Mouse (Mus musculus): ENCODE measurements at regions not wholly inside any gene's neighbourhood (a gene's known extent, or its start where the extent isn't known, plus 50 kb on each side); places are given as distances from the start of the nearest gene placed in this dataset.

GRCm38 (mm10) chr16:76837450-76837849 is 176.1 kb upstream of the Usp25 start:
- no peak for ATAC-seq (replicated peaks; ENCODE audit: poor library complexity)

GRCm38 (mm10) chr16:76830371-76830770 is 183.1 kb upstream of the Usp25 start:
- no peak for ATAC-seq (replicated peaks; ENCODE audit: poor library complexity)

- ATAC-seq (replicated peaks; ENCODE audit: poor library complexity): no peak
These were observed 185.6 kb upstream of the Usp25 start for GRCm38 (mm10) chr16:76827674-76828441.

GRCm38 (mm10) chr16:76821261-76821660 is 192.2 kb upstream of the Usp25 start:
- no peak for ATAC-seq (replicated peaks; ENCODE audit: poor library complexity)

- no peak for ATAC-seq (replicated peaks; ENCODE audit: poor library complexity)
These were observed 197.2 kb upstream of the Usp25 start for GRCm38 (mm10) chr16:76816056-76816885.

- ATAC-seq (replicated peaks; ENCODE audit: poor library complexity): peak; percentile 65
These were observed 209.8 kb upstream of the Usp25 start for GRCm38 (mm10) chr16:76803725-76804124.

GRCm38 (mm10) chr16:76786405-76787155 is 226.9 kb upstream of the Usp25 start:
- peak; percentile 100 for ATAC-seq (replicated peaks; ENCODE audit: poor library complexity)

GRCm38 (mm10) chr16:76782656-76783055 is 230.8 kb upstream of the Usp25 start:
- ATAC-seq (replicated peaks; ENCODE audit: poor library complexity): no peak

GRCm38 (mm10) chr16:76775790-76776189 is 237.7 kb upstream of the Usp25 start:
- no peak for ATAC-seq (replicated peaks; ENCODE audit: poor library complexity)

- no peak for ATAC-seq (replicated peaks; ENCODE audit: poor library complexity)
These were observed 239.5 kb upstream of the Usp25 start for GRCm38 (mm10) chr16:76774032-76774431.

- no peak for ATAC-seq (replicated peaks; ENCODE audit: poor library complexity)
These were observed 240.0 kb upstream of the Usp25 start for GRCm38 (mm10) chr16:76773466-76773865.

- ATAC-seq (replicated peaks; ENCODE audit: poor library complexity): peak; percentile 90
These were observed 244.9 kb upstream of the Usp25 start for GRCm38 (mm10) chr16:76768607-76769006.

GRCm38 (mm10) chr16:76766636-76767035 is 246.9 kb upstream of the Usp25 start:
- no peak for ATAC-seq (replicated peaks; ENCODE audit: poor library complexity)

- ATAC-seq (replicated peaks; ENCODE audit: poor library complexity): no peak
These were observed 248.0 kb upstream of the Usp25 start for GRCm38 (mm10) chr16:76765536-76765935.

GRCm38 (mm10) chr16:76764994-76765393 is 248.5 kb upstream of the Usp25 start:
- no peak for ATAC-seq (replicated peaks; ENCODE audit: poor library complexity)

GRCm38 (mm10) chr16:76762619-76763283 is 250.8 kb upstream of the Usp25 start:
- ATAC-seq (replicated peaks; ENCODE audit: poor library complexity): 0 out of 2 replicates have a peak, but pooled peaks have one; percentile 21

- ATAC-seq (replicated peaks; ENCODE audit: poor library complexity): no peak
These were observed 251.7 kb upstream of the Usp25 start for GRCm38 (mm10) chr16:76761848-76762247.

- no peak for ATAC-seq (replicated peaks; ENCODE audit: poor library complexity)
These were observed 252.5 kb upstream of the Usp25 start for GRCm38 (mm10) chr16:76761004-76761403.

GRCm38 (mm10) chr16:76754871-76755270 is 258.6 kb upstream of the Usp25 start:
- ATAC-seq (replicated peaks; ENCODE audit: poor library complexity): no peak

GRCm38 (mm10) chr16:76746385-76746784 is 267.1 kb upstream of the Usp25 start:
- no peak for ATAC-seq (replicated peaks; ENCODE audit: poor library complexity)

- no peak for ATAC-seq (replicated peaks; ENCODE audit: poor library complexity)
These were observed 272.4 kb upstream of the Usp25 start for GRCm38 (mm10) chr16:76741141-76741540.

Data from megakaryocyte progenitor cell, adult 5-6 weeks (primary cell).